In the genomic region with DNA sequence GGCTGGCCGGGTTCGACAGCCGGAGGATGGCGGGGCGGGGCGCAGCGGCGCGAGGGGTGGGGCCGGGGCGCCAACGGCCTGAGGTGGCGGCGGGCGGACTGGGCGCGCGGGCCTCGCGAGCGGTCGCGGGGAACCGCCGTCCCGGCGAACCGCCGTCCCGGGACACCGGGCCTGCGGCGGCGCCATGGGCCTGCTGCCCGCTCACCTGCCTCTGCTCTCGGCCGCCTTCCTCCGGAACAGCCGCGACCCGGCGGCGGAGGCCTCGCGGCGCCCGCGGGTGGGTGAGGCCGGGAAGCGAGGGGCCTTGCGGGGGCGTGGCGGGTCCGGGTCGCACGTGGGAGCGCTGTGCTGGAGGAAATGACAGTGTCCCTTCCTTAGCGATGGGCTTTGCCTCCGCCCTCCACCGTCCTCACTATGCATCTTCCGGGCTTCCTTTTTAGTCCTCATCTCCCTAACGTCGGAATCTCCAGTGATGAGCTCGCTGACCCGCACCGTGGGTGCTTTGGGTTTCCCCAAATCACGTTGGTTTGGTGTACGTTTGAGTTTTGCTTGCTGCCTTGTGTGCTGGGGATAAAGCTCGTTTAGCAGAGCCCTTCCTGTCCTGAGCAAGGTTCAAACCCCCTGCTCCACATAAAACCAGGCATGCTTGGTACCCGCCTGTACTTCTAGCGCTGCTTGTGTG, we compare ENCODE assay signal across 8 mouse cellular contexts. TPM values are rescaled to one million over a fixed set of nuclear protein-coding genes. Genes with fewer than 3 reads are reported as not detected.
DNase-seq lines count a peak whose midpoint lies in the region; ATAC-seq lines count a peak whose summit lies in the region.

No protein-coding gene starts in this region.

- peak overlapping the region; percentile 95 for H3K4me2 ChIP-seq in intestine, embryonic 14.5 days (ENCODE audit: low read length)
- peak overlapping the region; percentile 85 for H3K4me2 ChIP-seq in liver, embryonic 15.5 days

- peaks cover 11% of the 10 kb centered on the region for H3K4me1 ChIP-seq in intestine, embryonic 14.5 days (replicated peaks; ENCODE audit: control insufficient read depth, insufficient read depth, low read length)
- H3K4me1 ChIP-seq in liver, embryonic 15.5 days (replicated peaks), result peaks cover 39% of the 10 kb centered on the region

- peak overlapping the region; percentile 77 for H3K27ac ChIP-seq in intestine, embryonic 14.5 days (ENCODE audit: low read depth)
- H3K27ac ChIP-seq in liver, embryonic 15.5 days (replicated peaks), result peak overlapping the region; percentile 86

- no peaks in the 10 kb centered on the region for H3K9me3 ChIP-seq in intestine, embryonic 14.5 days (ENCODE audit: control insufficient read depth, low read length)
- H3K9me3 ChIP-seq in liver, embryonic 15.5 days (replicated peaks), result no peaks in the 10 kb centered on the region

- peak; percentile 96 for DNase-seq in heart, adult 11 months
- no peak for DNase-seq in heart, postnatal 25 days (ENCODE audit: low spot score)
- peak; percentile 5 for DNase-seq in adipocyte (ENCODE audit: low spot score)
- DNase-seq in intestine, embryonic 14.5 days (ENCODE audit: low spot score), result peak; percentile 54
- DNase-seq in naive thymus-derived CD4-positive, alpha-beta T cell, adult 2 months (ENCODE audit: low read depth), result peak; percentile 67
- peak; percentile 46 to 50 for DNase-seq in thymus, postnatal 10 days (ENCODE audit: low spot score in 2 of 2)

- 1% methylated on average over 38 of the region's 71 CpGs for WGBS in intestine, embryonic 14.5 days
- under 1% methylated on average over 66 of the region's 71 CpGs for WGBS in liver, embryonic 15.5 days (ENCODE audit: insufficient replicate concordance)

- intact Hi-C loops in heart, postnatal 25 days (cut with DNase I), result loop anchor here (2.0 kb wide), 1 partner anchor 42 kb away; a partner anchor contains a TSS

- H3K27me3 ChIP-seq in intestine, embryonic 14.5 days (replicated peaks; ENCODE audit: control insufficient read depth, insufficient read depth, low read length), result no peaks in the 10 kb centered on the region
- no peaks in the 10 kb centered on the region for H3K27me3 ChIP-seq in liver, embryonic 15.5 days

- peak overlapping the region; percentile 80 for H3K9ac ChIP-seq in intestine, embryonic 14.5 days (ENCODE audit: low read length)
- peak overlapping the region; percentile 85 for H3K9ac ChIP-seq in liver, embryonic 15.5 days

- peak; percentile 29 for ATAC-seq in frontal cortex, adult (ENCODE audit: low TSS enrichment)
- ATAC-seq in intestine, embryonic 14.5 days (replicated peaks; ENCODE audit: low FRiP score, low TSS enrichment, low read depth), result peak; percentile 81
- ATAC-seq in liver, embryonic 15.5 days (ENCODE audit: insufficient read depth), result peak; percentile 85

- H3K4me3 ChIP-seq in intestine, embryonic 14.5 days (ENCODE audit: low read depth, low read length), result peak overlapping the region; percentile 85
- peak overlapping the region; percentile 89 for H3K4me3 ChIP-seq in liver, embryonic 15.5 days (replicated peaks)

- no peaks in the 10 kb centered on the region for H3K36me3 ChIP-seq in intestine, embryonic 14.5 days (ENCODE audit: control insufficient read depth, insufficient read depth, low read length)
- H3K36me3 ChIP-seq in liver, embryonic 15.5 days (replicated peaks), result peaks cover 10% of the 10 kb centered on the region; the same call in 1 of the 2 replicates

RNA-seq across cellular contexts. Expression of a gene that starts 0.5 kb away (rescaled TPM):
- 10 to 100 TPM; 26.2 to 30.4 TPM for total RNA-seq in heart, postnatal 25 days (2021)
- 49.0 and 51.7 TPM in 2 replicates for polyA plus RNA-seq in intestine, embryonic 14.5 days (2014; fragmentation: Nextera tagmentation; extraction: Ambion mirVana)
- polyA plus RNA-seq in liver, embryonic 15.5 days (2015; fragmentation: Nextera tagmentation; extraction: Ambion mirVana), result 21.2 and 21.4 TPM in 2 replicates

RNA-seq across cellular contexts. Expression of a gene that starts 42.2 kb away (rescaled TPM):
- total RNA-seq in heart, postnatal 25 days (2021), result 10 to 100 TPM; 28.1 to 31.5 TPM
- polyA plus RNA-seq in intestine, embryonic 14.5 days (2014; fragmentation: Nextera tagmentation; extraction: Ambion mirVana), result 24.2 and 32.1 TPM in 2 replicates
- 9.9 and 11.4 TPM in 2 replicates for polyA plus RNA-seq in liver, embryonic 15.5 days (2015; fragmentation: Nextera tagmentation; extraction: Ambion mirVana)

RNA-seq across cellular contexts. Expression of a gene that starts 42.2 kb away (rescaled TPM):
- total RNA-seq in heart, postnatal 25 days (2021), result not detected
- 0.07 and 0.09 TPM in 2 replicates for polyA plus RNA-seq in intestine, embryonic 14.5 days (2014; fragmentation: Nextera tagmentation; extraction: Ambion mirVana)
- 0.14 and 0.22 TPM in 2 replicates for polyA plus RNA-seq in liver, embryonic 15.5 days (2015; fragmentation: Nextera tagmentation; extraction: Ambion mirVana)

Comparison
In these comparisons a context has a peak if more than half of its experiments do, and no peak if none do; other contexts are left out.
1. ATAC-seq: peak in every context shown above with its lines; median percentile 85 in liver, embryonic 15.5 days; 81 in intestine, embryonic 14.5 days; 29 in frontal cortex, adult.